Mouse (Mus musculus) adrenal gland, postnatal 10 days (tissue): ENCODE data around the gene Adra1d. TPM values are rescaled to one million over a fixed set of nuclear protein-coding genes. Genes with fewer than 3 reads are reported as not detected.

ENCODE experiments used
- DNase-seq: peaks from one replicate; pipeline ENCODE4 v3.0.0; 2021; ENCODE audit warnings: mixed read lengths
- total RNA-seq, 2 experiments: library from RNA; stranded (reverse); gene quantifications; 2 replicates each; pipeline ENCODE4 v1.2.3; 2021

The Adra1d gene
- total RNA-seq, 2 experiments from 2014 or later = 12.0 to 17.7 TPM

- peak; percentile 39 for DNase-seq
Measured at GRCm38 (mm10) chr2:131541686-131542085, 20.4 kb downstream of the Adra1d start.

GRCm38 (mm10) chr2:131539780-131540179, 22.3 kb downstream of the Adra1d start:
- DNase-seq = no peak

- DNase-seq = peak; percentile 86
Measured at GRCm38 (mm10) chr2:131538341-131538740, 23.7 kb downstream of the Adra1d start.

GRCm38 (mm10) chr2:131535168-131535567, 26.9 kb downstream of the Adra1d start:
- DNase-seq = no peak

- DNase-seq = no peak
Measured at GRCm38 (mm10) chr2:131531271-131531670, 30.8 kb downstream of the Adra1d start.

GRCm38 (mm10) chr2:131530623-131531008, 31.5 kb downstream of the Adra1d start:
- DNase-seq = peak; percentile 68

GRCm38 (mm10) chr2:131529898-131530622, 32.0 kb downstream of the Adra1d start:
- DNase-seq = peak; percentile 74

- peak; percentile 39 for DNase-seq
Measured at GRCm38 (mm10) chr2:131527061-131527460, 35.0 kb downstream of the Adra1d start.

- no peak for DNase-seq
Measured at GRCm38 (mm10) chr2:131520743-131521142, 41.3 kb downstream of the Adra1d start.

GRCm38 (mm10) chr2:131518790-131519189, 43.3 kb downstream of the Adra1d start:
- no peak for DNase-seq

- DNase-seq = no peak
Measured at GRCm38 (mm10) chr2:131517550-131517949, 44.5 kb downstream of the Adra1d start.

- DNase-seq = no peak
Measured at GRCm38 (mm10) chr2:131514055-131514621, 47.9 kb downstream of the Adra1d start.

GRCm38 (mm10) chr2:131513477-131513876, 48.6 kb downstream of the Adra1d start:
- no peak for DNase-seq

- no peak for DNase-seq
Measured at GRCm38 (mm10) chr2:131510531-131510930, 51.6 kb downstream of the Adra1d start.

- DNase-seq = peak; percentile 72
Measured at GRCm38 (mm10) chr2:131509671-131510313, 52.3 kb downstream of the Adra1d start.

- DNase-seq = no peak
Measured at GRCm38 (mm10) chr2:131508501-131508900, 53.6 kb downstream of the Adra1d start.

GRCm38 (mm10) chr2:131506358-131506757, 55.7 kb downstream of the Adra1d start:
- DNase-seq = no peak

GRCm38 (mm10) chr2:131505431-131505830, 56.7 kb downstream of the Adra1d start:
- DNase-seq = no peak

- DNase-seq = no peak
Measured at GRCm38 (mm10) chr2:131502561-131502960, 59.5 kb downstream of the Adra1d start.

- DNase-seq = no peak
Measured at GRCm38 (mm10) chr2:131501886-131502285, 60.2 kb downstream of the Adra1d start.

GRCm38 (mm10) chr2:131499290-131499845, 62.7 kb downstream of the Adra1d start:
- no peak for DNase-seq

- DNase-seq = no peak
Measured at GRCm38 (mm10) chr2:131498219-131498618, 63.9 kb downstream of the Adra1d start.

GRCm38 (mm10) chr2:131497224-131497856, 64.7 kb downstream of the Adra1d start:
- DNase-seq = no peak
